Mouse (Mus musculus) ES-E14 (cell line): ENCODE results near the gene Otop3. TPM values are rescaled to one million over a fixed set of nuclear protein-coding genes. Genes with fewer than 3 reads are reported as not detected.

ENCODE experiments used
- DNase-seq: peaks from one replicate; pipeline ENCODE4 v3.0.0-alpha.2; 2013; ENCODE audit warnings: low read depth, low spot score
- H3K27ac ChIP-seq: 2 replicates; pipeline ENCODE4 v1.5.1; 2012; ENCODE audit warnings: low read depth, mild to moderate bottlenecking, low read length, moderate library complexity, mixed read lengths; ENCODE audit not compliant: poor library complexity, insufficient read depth, severe bottlenecking
- H3K36me3 ChIP-seq: 2 replicates; pipeline ENCODE4 v1.6.1; 2012; ENCODE audit warnings: mild to moderate bottlenecking, low read length, moderate library complexity, mixed read lengths; ENCODE audit not compliant: control insufficient read depth, poor library complexity, insufficient read depth, severe bottlenecking
- H3K4me1 ChIP-seq, 2 experiments: fragments of 150-350 bp in 1 of 2; sonication (generic) in 1 of 2; 2 replicates each; pipeline ENCODE4 v1.6.1; 2012; ENCODE audit warnings: low read length in 2 of 2, mild to moderate bottlenecking in 1 of 2, mixed read lengths in 1 of 2; ENCODE audit not compliant: control insufficient read depth in 2 of 2, insufficient read depth in 2 of 2, poor library complexity in 1 of 2
- H3K4me3 ChIP-seq, 2 experiments: fragments of 150-350 bp in 1 of 2; sonication (generic) in 1 of 2; 2 replicates each; pipeline ENCODE4 v1.5.1; 2012; ENCODE audit warnings: low read length in 2 of 2, low read depth in 1 of 2, mild to moderate bottlenecking in 1 of 2, mixed read lengths in 1 of 2; ENCODE audit not compliant: insufficient read depth in 1 of 2, poor library complexity in 1 of 2, severe bottlenecking in 1 of 2
- H3K9ac ChIP-seq: 2 replicates; pipeline ENCODE4 v1.6.1; 2012; ENCODE audit warnings: low read depth, mild to moderate bottlenecking, low read length, mixed read lengths; ENCODE audit not compliant: poor library complexity, insufficient read depth, severe bottlenecking
- H3K9me3 ChIP-seq: fragments of 150-350 bp; sonication (generic); 2 replicates; pipeline ENCODE4 v1.6.1; 2012; ENCODE audit warnings: low read depth, mild to moderate bottlenecking, low read length; ENCODE audit not compliant: control insufficient read depth, insufficient read depth
- CHD2 ChIP-seq: IDR thresholded peaks from 2 replicates; pipeline ENCODE4 v1.6.1; 2014; ENCODE audit warnings: mild to moderate bottlenecking, low read depth, low read length, inconsistent platforms
- HCFC1 ChIP-seq: IDR thresholded peaks from 2 replicates; pipeline ENCODE4 v1.6.1; 2012; ENCODE audit warnings: low read length, inconsistent platforms, borderline replicate concordance; ENCODE audit not compliant: insufficient read depth
- MAFK ChIP-seq: IDR thresholded peaks from 2 replicates; pipeline ENCODE4 v1.6.1; 2014; ENCODE audit warnings: mild to moderate bottlenecking, low read depth, low read length, inconsistent platforms; ENCODE audit not compliant: insufficient read depth
- ZC3H11A ChIP-seq: IDR thresholded peaks from 2 replicates; pipeline ENCODE4 v1.6.1; 2012; ENCODE audit warnings: low read depth, mild to moderate bottlenecking, inconsistent platforms, low read length, borderline replicate concordance
- ZNF384 ChIP-seq: IDR thresholded peaks from 2 replicates; pipeline ENCODE4 v1.6.1; 2012; ENCODE audit warnings: low read depth, low read length, inconsistent platforms
- in situ Hi-C, 2 experiments: fragments of 600-800 bp; cut with MboI; formaldehyde crosslinking; loops; one replicate each; pipeline ENCODE4 v1.15.1; 2025; ENCODE audit warnings: low sequenced_read_pairs in 2 of 2, inconsistent platforms in 1 of 2; ENCODE audit not compliant: unreplicated experiment in 2 of 2
- total RNA-seq: library from RNA; depleted of rRNA; stranded (reverse); fragments of 300-350 nt; gene quantifications from 2 replicates; pipeline ENCODE4 v1.2.3, GENCODE M21; 2012

Gene Otop3
- total RNA-seq, 1 experiment = not detected

GRCm38 (mm10) chr11:115292631-115293375 lies 41.7 kb upstream of the Otop3 start:
- peak overlapping the region; percentile 71; the same call in 1 of the 2 replicates for H3K27ac ChIP-seq
- no peak overlapping the region; the same call in 1 of the 2 replicates for H3K9ac ChIP-seq
- no peaks in the 10 kb centered on the region for H3K36me3 ChIP-seq
- TF ChIP-seq HCFC1 (no peak), ZNF384 (no peak), MAFK (no peak), ZC3H11A (no peak), CHD2 (no peak)
- no peak for DNase-seq
- H3K4me1 ChIP-seq = peaks cover 3 to 27% of the 10 kb centered on the region in 2 experiments; a peak in 2 of 4 replicates
- in situ Hi-C loops = no loop called here
- no peak overlapping the region for H3K4me3 ChIP-seq
- no peaks in the 10 kb centered on the region for H3K9me3 ChIP-seq

- H3K4me1 ChIP-seq = peaks cover 3 to 30% of the 10 kb centered on the region in 2 experiments; a peak in 2 of 4 replicates
- TF ChIP-seq CHD2 (no peak), HCFC1 (no peak), ZNF384 (no peak), ZC3H11A (no peak), MAFK (no peak)
- no peaks in the 10 kb centered on the region for H3K9me3 ChIP-seq
- no peak overlapping the region for H3K27ac ChIP-seq
- no peak for DNase-seq
- in situ Hi-C loops = no loop called here
- H3K36me3 ChIP-seq = no peaks in the 10 kb centered on the region
- no peak overlapping the region for H3K4me3 ChIP-seq
- H3K9ac ChIP-seq = no peak overlapping the region
Measured at GRCm38 (mm10) chr11:115295939-115296338, 38.6 kb upstream of the Otop3 start.

DNA sequence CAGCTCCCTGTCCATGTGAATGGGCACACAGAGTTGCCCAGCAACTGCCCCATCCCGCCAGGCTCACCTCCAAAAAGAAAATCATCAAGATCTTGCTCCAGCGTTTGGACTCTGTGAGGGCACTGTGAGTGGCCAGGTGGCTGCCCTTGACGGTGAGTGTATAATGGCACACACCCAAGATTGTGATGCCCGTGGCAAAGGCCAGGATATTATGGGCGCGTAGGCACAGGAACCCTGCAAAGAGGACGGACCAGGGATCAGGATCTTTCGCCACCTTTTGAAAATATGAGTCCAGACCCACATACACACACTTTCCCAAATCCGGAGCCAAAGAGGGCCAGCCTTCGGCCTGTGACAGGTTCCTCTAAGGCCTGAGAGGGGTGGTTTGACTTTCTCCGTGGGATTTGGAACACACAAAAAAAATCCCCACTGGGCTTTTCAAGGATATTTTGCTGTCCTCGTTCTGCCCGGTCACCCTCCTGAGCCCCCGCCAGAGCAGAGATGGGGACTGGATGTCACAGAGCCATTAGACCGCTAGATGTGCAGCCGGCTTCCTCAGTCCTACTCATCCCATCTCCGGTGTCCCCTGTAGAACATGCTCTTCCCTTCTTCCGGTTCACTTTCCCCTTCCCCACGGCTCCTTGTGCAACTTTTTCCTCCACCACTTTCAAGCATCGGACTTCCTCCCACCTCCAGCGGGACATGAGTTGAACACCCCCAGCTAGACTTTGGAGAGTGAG lies 37.9 kb upstream of the Otop3 start:
- peak overlapping the region; percentile 59 to 75 for H3K4me3 ChIP-seq
- no peak for DNase-seq
- H3K36me3 ChIP-seq = no peaks in the 10 kb centered on the region
- in situ Hi-C loops = no loop called here
- H3K27ac ChIP-seq = no peak overlapping the region
- peak overlapping the region; percentile 74 for H3K9ac ChIP-seq
- peaks cover 3 to 26% of the 10 kb centered on the region in 2 experiments; a peak in 2 of 4 replicates for H3K4me1 ChIP-seq
- no peaks in the 10 kb centered on the region for H3K9me3 ChIP-seq
- TF ChIP-seq CHD2 = no peak
- TF ChIP-seq MAFK = no peak
- TF ChIP-seq ZNF384 = no peak
- TF ChIP-seq HCFC1 = no peak
- TF ChIP-seq ZC3H11A = no peak

DNA sequence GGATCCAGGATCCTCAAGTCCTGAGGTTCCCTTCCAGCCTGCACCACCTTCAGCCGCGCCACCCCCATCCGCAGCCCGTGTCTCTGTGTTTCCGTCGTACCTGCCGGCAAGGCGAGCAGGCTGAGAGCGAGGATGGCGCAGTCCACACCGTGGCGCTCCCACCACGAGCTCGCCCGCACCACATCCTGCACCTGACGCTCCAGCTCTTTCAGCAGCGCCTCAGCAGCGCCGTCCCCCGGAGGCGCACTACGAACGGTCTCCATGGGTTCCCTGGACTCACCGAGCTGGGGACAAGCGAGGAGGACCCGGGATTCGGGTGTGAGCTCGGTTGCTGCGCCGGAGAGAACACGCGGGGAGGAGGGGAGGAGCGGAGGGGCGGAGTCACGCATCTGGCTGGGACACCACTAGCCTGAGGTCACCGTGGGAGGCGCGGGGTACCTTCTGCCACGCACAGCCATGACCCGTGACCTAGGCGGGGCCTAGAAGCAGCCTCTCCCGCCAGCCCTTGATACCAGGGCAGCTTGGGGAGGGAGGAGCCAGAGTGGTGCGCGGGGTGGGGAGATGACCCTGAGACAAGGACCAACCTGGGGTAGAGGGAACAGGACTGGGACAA lies 37.2 kb upstream of the Otop3 start, which contains the start of gene Fads6:
TSS of gene Fads6 (minus strand) at position 450 of the 613 bp plus-strand sequence.
- H3K9ac ChIP-seq = peak within 1 kb of the TSS; percentile 74
- no peak within 1 kb of the TSS for H3K27ac ChIP-seq
- DNase-seq = no peak
- H3K9me3 ChIP-seq = no peaks in the 10 kb centered on the region
- peak within 1 kb of the TSS; percentile 59 to 75 for H3K4me3 ChIP-seq
- no peaks in the 10 kb centered on the region for H3K36me3 ChIP-seq
- H3K4me1 ChIP-seq = peaks cover 1 to 20% of the 10 kb centered on the region in 2 experiments; a peak in 2 of 4 replicates
- in situ Hi-C loops = no loop called here
- TF ChIP-seq MAFK = no peak
- TF ChIP-seq ZC3H11A = no peak
- TF ChIP-seq HCFC1 = no peak
- no peak for TF ChIP-seq CHD2
- TF ChIP-seq ZNF384 = no peak
